Mouse (Mus musculus) kidney, postnatal 0 days (tissue): ENCODE results near the gene Bcl2a1a. TPM values are rescaled to one million over a fixed set of nuclear protein-coding genes. Genes with fewer than 3 reads are reported as not detected.
"Not testable (repeated sequence)": the region's sequence is repeated elsewhere in the genome, so short reads cannot be mapped to it uniquely, and the experiment has no call there.

Source experiments
- ATAC-seq: fragments of 200-750 bp; cut with Nextera tagmentation; replicated peaks from 2 replicates; pipeline ENCODE4 v1.8.0; 2017; ENCODE audit warnings: low read depth, moderate number of reproducible peaks, moderate TSS enrichment, moderate library complexity; ENCODE audit not compliant: low FRiP score
- DNase-seq: peaks from one replicate; pipeline ENCODE4 v3.0.0-alpha.2; 2016; ENCODE audit warnings: low spot score
- H3K27ac ChIP-seq: fragments of 300-500 bp; sonication (generic); 2 replicates; pipeline ENCODE4 v1.5.1; 2014; ENCODE audit warnings: mild to moderate bottlenecking
- H3K27me3 ChIP-seq: fragments of 300-500 bp; sonication (generic); 2 replicates; pipeline ENCODE4 v1.6.1; 2014; ENCODE audit warnings: low read length, mixed read lengths; ENCODE audit not compliant: insufficient read depth
- H3K36me3 ChIP-seq: fragments of 300-500 bp; sonication (generic); 2 replicates; pipeline ENCODE4 v1.6.1; 2014; ENCODE audit warnings: low read length, mixed read lengths; ENCODE audit not compliant: insufficient read depth
- H3K4me1 ChIP-seq: fragments of 300-500 bp; sonication (generic); replicated peaks from 2 replicates; pipeline ENCODE4 v1.6.1; 2014; ENCODE audit warnings: antibody characterized with exemption, low read length, mixed read lengths; ENCODE audit not compliant: insufficient read depth
- H3K4me2 ChIP-seq: fragments of 300-500 bp; sonication (generic); 2 replicates; pipeline ENCODE4 v1.6.1; 2014; ENCODE audit warnings: mild to moderate bottlenecking, low read length, moderate library complexity, mixed read lengths
- H3K4me3 ChIP-seq: fragments of 300-500 bp; sonication (generic); replicated peaks from 2 replicates; pipeline ENCODE4 v1.5.1; 2014; ENCODE audit warnings: low read depth, low read length
- H3K9ac ChIP-seq: fragments of 300-500 bp; sonication (generic); 2 replicates; pipeline ENCODE4 v1.6.1; 2014; ENCODE audit warnings: low read depth, low read length
- H3K9me3 ChIP-seq: fragments of 300-500 bp; sonication (generic); replicated peaks from 2 replicates; pipeline ENCODE4 v1.6.1; 2016; ENCODE audit warnings: low read length, inconsistent platforms, mixed read lengths
- CTCF ChIP-seq: IDR thresholded peaks from 2 replicates; pipeline ENCODE4 v1.5.1; 2016; ENCODE audit warnings: antibody characterized with exemption, low read depth, mild to moderate bottlenecking, moderate library complexity
- WGBS: fragments of 180-500 bp; shearing (Covaris S2); extraction: QIAGEN DNeasy Blood & Tissue Kit; methylation state at CpG from one replicate; pipeline ENCODE4 v1.1.7; 2014; 5-methylcytosine and 5-hydroxymethylcytosine counted together
- polyA plus RNA-seq: library from polyadenylated mRNA; unstranded; fragments of >200 nt; fragmentation: Nextera tagmentation; extraction: Ambion mirVana; gene quantifications from 2 replicates; pipeline ENCODE4 v1.2.1, GENCODE M21; 2015

Gene Bcl2a1a
- 0.37 and 0.50 TPM in 2 replicates for polyA plus RNA-seq

- not testable (repeated sequence) for H3K27ac ChIP-seq, ATAC-seq, H3K27me3 ChIP-seq, H3K9me3 ChIP-seq, H3K4me2 ChIP-seq, H3K36me3 ChIP-seq, H3K4me3 ChIP-seq, DNase-seq, H3K9ac ChIP-seq, H3K4me1 ChIP-seq
- 83% methylated on average over 5 of the region's 5 CpGs for WGBS
These were observed at the start of gene Bcl2a1a for GRCm38 (mm10) chr9:88956670-88957153. Gene Bcl2a1a, plus strand, starts transcription at chr9:88956900.

- H3K27ac ChIP-seq, H3K4me3 ChIP-seq, H3K27me3 ChIP-seq, H3K36me3 ChIP-seq, H3K9ac ChIP-seq, H3K4me1 ChIP-seq, H3K9me3 ChIP-seq, DNase-seq, H3K4me2 ChIP-seq, ATAC-seq: not testable (repeated sequence)
- WGBS, result 86% methylated on average over 4 of the region's 5 CpGs
These were observed 40.1 kb upstream of the Bcl2a1a start for GRCm38 (mm10) chr9:88916576-88916975.

DNA sequence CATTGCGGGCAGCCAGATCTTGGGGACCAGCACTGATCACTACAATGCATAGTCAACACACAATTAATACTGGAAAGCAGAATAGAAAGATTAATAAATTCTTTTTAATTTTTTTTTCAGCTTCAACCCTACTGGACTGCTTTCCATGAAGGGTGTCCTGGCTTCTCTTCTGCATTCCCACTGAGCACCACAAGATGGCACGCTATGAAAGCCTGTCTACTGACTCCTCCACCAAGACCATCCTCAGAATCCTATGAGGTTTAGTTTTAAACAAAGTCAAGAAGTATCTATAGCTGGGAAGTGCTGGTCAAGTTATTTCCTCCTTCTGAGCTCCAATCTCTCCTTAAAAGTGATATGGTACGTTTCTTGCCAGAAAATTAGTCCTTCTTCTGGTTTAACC, 18.4 kb upstream of the Bcl2a1a start:
- 5% methylated on average over 1 of the region's 3 CpGs for WGBS
- H3K4me3 ChIP-seq, H3K9me3 ChIP-seq, H3K9ac ChIP-seq, H3K4me1 ChIP-seq, H3K27me3 ChIP-seq, H3K4me2 ChIP-seq, ATAC-seq, H3K36me3 ChIP-seq, H3K27ac ChIP-seq, DNase-seq: not testable (repeated sequence)
- TF ChIP-seq CTCF, result peak; percentile 34; the same call in 1 of the 2 replicates

- H3K4me1 ChIP-seq, H3K4me2 ChIP-seq, H3K27ac ChIP-seq, H3K27me3 ChIP-seq, H3K9ac ChIP-seq, H3K4me3 ChIP-seq, H3K36me3 ChIP-seq, H3K9me3 ChIP-seq, ATAC-seq, DNase-seq: not testable (repeated sequence)
These were observed 5.2 kb upstream of the Bcl2a1a start for GRCm38 (mm10) chr9:88951466-88951865.

- H3K27me3 ChIP-seq, H3K4me1 ChIP-seq, H3K9ac ChIP-seq, H3K4me3 ChIP-seq, DNase-seq, H3K9me3 ChIP-seq, H3K4me2 ChIP-seq, H3K36me3 ChIP-seq, ATAC-seq, H3K27ac ChIP-seq: not testable (repeated sequence)
These were observed 3.5 kb upstream of the Bcl2a1a start for GRCm38 (mm10) chr9:88953151-88953550.

DNA sequence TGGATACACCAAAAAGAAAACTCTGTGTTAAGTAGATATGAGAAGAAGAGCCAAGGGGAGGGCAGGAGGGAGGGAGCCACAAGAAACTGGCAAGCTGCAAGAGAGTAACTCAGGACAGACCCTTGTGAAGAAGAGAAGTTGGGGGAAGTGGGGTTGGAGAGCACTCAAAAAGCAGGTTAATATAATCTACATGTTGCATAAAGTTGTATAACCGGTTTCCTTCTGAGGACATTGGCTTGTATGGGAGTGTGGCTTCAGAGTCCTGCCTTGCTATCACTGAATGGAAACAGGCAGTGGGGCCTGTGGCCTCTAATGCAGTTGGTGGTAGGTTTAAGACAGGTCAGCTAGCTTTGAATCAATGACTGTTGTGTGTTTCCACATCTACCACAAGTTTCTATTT, 1.5 kb upstream of the Bcl2a1a start:
- not testable (repeated sequence) for DNase-seq, H3K9ac ChIP-seq, H3K27me3 ChIP-seq, H3K4me1 ChIP-seq, H3K27ac ChIP-seq, H3K4me3 ChIP-seq, ATAC-seq, H3K9me3 ChIP-seq, H3K4me2 ChIP-seq, H3K36me3 ChIP-seq
- 100% methylated on average over 1 of the region's 1 CpGs for WGBS

GRCm38 (mm10) chr9:88956035-88956434, 665 bp upstream of the Bcl2a1a start:
- WGBS, result 94% methylated on average over 2 of the region's 4 CpGs
- H3K27me3 ChIP-seq, result not testable (repeated sequence)

More at GRCm38 (mm10) chr9:88956035-88956434, 665 bp upstream of the Bcl2a1a start:
- H3K36me3 ChIP-seq, DNase-seq, H3K9me3 ChIP-seq, H3K4me3 ChIP-seq, H3K27ac ChIP-seq, H3K9ac ChIP-seq, H3K4me2 ChIP-seq, H3K4me1 ChIP-seq, ATAC-seq: not testable (repeated sequence)
